Mouse (Mus musculus) embryonic facial prominence, embryonic 14.5 days (tissue): Measurements from ENCODE around the gene Nceh1. TPM values are rescaled to one million over a fixed set of nuclear protein-coding genes. Genes with fewer than 3 reads are reported as not detected.

Experiments used
- ATAC-seq: fragments of 200-750 bp; cut with Nextera tagmentation; 2 replicates; pipeline ENCODE4 v1.8.0; 2017; ENCODE audit warnings: low read depth, moderate number of reproducible peaks, moderate TSS enrichment
- DNase-seq: peaks from one replicate; pipeline ENCODE4 v3.0.0-alpha.2; 2015; ENCODE audit warnings: low spot score
- H3K27ac ChIP-seq: fragments of 300-500 bp; sonication (generic); replicated peaks from 2 replicates; pipeline ENCODE4 v1.5.1; 2014; ENCODE audit warnings: low read depth, mild to moderate bottlenecking, low read length, moderate library complexity
- H3K27me3 ChIP-seq: fragments of 300-500 bp; sonication (generic); replicated peaks from 2 replicates; pipeline ENCODE4 v1.6.1; 2014; ENCODE audit warnings: low read length; ENCODE audit not compliant: control insufficient read depth, insufficient read depth
- H3K36me3 ChIP-seq: fragments of 300-500 bp; sonication (generic); 2 replicates; pipeline ENCODE4 v1.6.1; 2014; ENCODE audit warnings: low read length, mixed read lengths; ENCODE audit not compliant: control insufficient read depth, insufficient read depth
- H3K4me1 ChIP-seq: fragments of 300-500 bp; sonication (generic); 2 replicates; pipeline ENCODE4 v1.6.1; 2014; ENCODE audit warnings: antibody characterized with exemption, low read length; ENCODE audit not compliant: control insufficient read depth, insufficient read depth
- H3K4me2 ChIP-seq: fragments of 300-500 bp; sonication (generic); 2 replicates; pipeline ENCODE4 v1.6.1; 2014; ENCODE audit warnings: low read depth, mild to moderate bottlenecking, low read length, moderate library complexity, mixed read lengths
- H3K4me3 ChIP-seq: fragments of 300-500 bp; sonication (generic); 2 replicates; pipeline ENCODE4 v1.5.1; 2014; ENCODE audit warnings: low read depth, mild to moderate bottlenecking, low read length
- H3K9ac ChIP-seq: fragments of 300-500 bp; sonication (generic); 2 replicates; pipeline ENCODE4 v1.6.1; 2014; ENCODE audit warnings: low read depth, mild to moderate bottlenecking, low read length, moderate library complexity, mixed read lengths
- H3K9me3 ChIP-seq: fragments of 300-500 bp; sonication (generic); 2 replicates; pipeline ENCODE4 v1.6.1; 2016; ENCODE audit warnings: low read length; ENCODE audit not compliant: control insufficient read depth
- WGBS: fragments of 180-500 bp; shearing (Covaris S2); extraction: QIAGEN DNeasy Blood & Tissue Kit; methylation state at CpG from one replicate; pipeline ENCODE4 v1.1.7; 2014; 5-methylcytosine and 5-hydroxymethylcytosine counted together
- polyA plus RNA-seq: library from polyadenylated mRNA; unstranded; fragments of >200 nt; fragmentation: Nextera tagmentation; extraction: Ambion mirVana; gene quantifications from 2 replicates; pipeline ENCODE4 v1.2.1, GENCODE M21; 2014

Gene Nceh1
- polyA plus RNA-seq, 1 experiment from 2014 or later = 6.8 TPM

DNA sequence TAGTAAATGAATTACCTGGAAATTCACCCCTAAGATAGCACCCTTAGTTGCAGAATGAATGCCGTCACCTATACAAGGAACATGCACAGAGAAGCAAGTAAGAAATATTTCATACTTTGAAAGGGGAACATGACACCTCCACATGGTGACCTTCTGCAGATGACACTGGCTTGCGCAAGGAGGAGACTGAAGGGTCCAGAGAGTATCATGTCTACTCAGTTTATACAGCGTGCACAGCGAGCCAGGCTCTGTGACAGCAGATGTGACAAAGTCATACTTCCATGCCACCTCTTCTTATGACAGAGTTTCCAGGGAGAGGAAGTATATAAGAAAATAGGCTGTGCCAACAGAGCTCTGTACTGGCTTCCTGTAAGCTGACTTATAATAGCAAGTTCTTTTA is 128.7 kb downstream of the Nceh1 start:
- H3K4me2 ChIP-seq = no peak overlapping the region
- no peak overlapping the region for H3K4me3 ChIP-seq
- H3K27ac ChIP-seq = no peak overlapping the region
- no peaks in the 10 kb centered on the region for H3K36me3 ChIP-seq
- H3K9me3 ChIP-seq = no peaks in the 10 kb centered on the region
- no peaks in the 10 kb centered on the region for H3K27me3 ChIP-seq
- DNase-seq (no peak), ATAC-seq (no peak)
- no peaks in the 10 kb centered on the region for H3K4me1 ChIP-seq
- 78% methylated on average over 4 of the region's 4 CpGs for WGBS
- no peak overlapping the region for H3K9ac ChIP-seq

DNA sequence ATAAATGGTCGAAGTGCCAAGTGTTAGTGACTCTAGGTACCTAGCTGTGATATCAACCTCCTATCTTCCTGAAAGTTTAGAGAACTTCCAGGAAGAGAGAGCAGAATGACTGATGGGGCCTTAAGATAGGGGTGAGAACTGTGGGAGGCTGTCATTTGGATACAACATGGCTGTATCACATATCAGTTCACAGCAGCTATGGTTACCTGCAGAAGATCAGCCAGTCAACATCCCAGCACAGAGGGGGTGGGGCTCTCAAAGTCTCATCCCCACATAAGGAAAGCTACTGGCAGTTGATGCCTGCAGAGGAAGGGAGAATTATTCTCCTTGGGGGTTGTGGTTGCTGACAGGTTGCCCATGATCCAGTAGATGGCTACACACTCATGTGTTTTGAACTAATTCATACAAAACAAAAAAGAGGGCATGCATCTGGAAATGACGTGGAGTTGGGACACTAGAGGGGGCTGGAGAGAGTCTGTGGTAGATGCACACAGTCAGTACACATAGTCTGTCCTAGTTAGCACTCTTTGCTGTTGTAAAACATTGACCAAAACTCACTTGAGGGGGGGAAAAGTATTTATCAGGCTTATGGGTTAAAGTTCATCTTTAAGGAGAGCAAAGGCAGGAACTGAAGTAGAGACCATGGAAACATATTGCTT is 131.9 kb downstream of the Nceh1 start:
- WGBS = 67% methylated on average over 2 of the region's 2 CpGs
- Histone ChIP-seq H3K36me3 (no peaks in the 10 kb centered on the region), H3K9ac (no peak overlapping the region), H3K4me3 (no peak overlapping the region), H3K27ac (no peak overlapping the region), H3K27me3 (no peaks in the 10 kb centered on the region), H3K9me3 (no peaks in the 10 kb centered on the region), H3K4me2 (no peak overlapping the region), H3K4me1 (peaks cover 6% of the 10 kb centered on the region; the same call in 1 of the 2 replicates)
- no peak for DNase-seq
- ATAC-seq = no peak

DNA sequence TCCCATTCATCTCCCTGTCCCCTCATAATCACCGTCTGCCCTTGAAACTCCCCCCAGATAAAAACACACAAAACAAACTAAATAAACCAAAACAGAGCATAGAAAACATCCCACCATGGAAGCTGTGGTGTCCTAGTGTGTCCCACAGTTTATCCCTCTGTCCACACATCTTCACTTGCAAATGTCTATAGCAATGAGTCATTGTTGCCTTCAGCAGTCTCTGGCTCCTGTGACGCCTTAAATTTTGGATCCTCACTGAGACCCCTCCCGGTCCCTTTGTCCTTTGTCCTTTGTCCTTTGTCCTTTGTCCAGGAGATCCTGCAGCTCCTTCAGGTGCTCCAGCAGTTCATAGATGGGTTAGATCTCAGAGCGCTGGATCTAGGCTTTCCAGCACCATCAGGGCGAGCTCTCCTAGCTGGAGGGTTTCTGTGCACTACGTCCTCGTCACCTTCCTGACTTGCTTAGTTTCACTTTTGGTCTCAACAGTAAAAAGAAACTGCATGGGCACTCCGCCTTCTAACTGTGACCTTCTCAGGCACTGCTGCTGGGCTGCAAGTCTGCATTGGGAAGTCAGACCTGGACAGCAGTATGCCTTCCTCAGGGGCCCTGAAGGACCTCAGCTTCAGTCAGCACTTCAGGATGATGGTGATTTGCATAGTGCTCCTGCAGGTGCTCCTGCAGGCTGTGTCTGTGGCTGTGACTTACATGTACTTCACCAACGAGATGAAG is 134.0 kb downstream of the Nceh1 start, which contains the start of gene Tnfsf10:
TSS of gene Tnfsf10 (plus strand) at position 470 of the 729 bp plus-strand sequence.
- Histone ChIP-seq H3K4me1 (peaks cover 6% of the 10 kb centered on the region; the same call in 1 of the 2 replicates), H3K27me3 (no peaks in the 10 kb centered on the region), H3K4me3 (no peak within 1 kb of the TSS), H3K36me3 (no peaks in the 10 kb centered on the region), H3K9me3 (no peaks in the 10 kb centered on the region), H3K27ac (no peak within 1 kb of the TSS), H3K9ac (no peak within 1 kb of the TSS), H3K4me2 (0 out of 2 replicates have a peak within 1 kb of the TSS, but pooled peaks have one; percentile 18)
- WGBS = 65% methylated on average over 9 of the region's 9 CpGs
- DNase-seq = peak; percentile 9
- ATAC-seq = peak; percentile 26; the same call in 1 of the 2 replicates

DNA sequence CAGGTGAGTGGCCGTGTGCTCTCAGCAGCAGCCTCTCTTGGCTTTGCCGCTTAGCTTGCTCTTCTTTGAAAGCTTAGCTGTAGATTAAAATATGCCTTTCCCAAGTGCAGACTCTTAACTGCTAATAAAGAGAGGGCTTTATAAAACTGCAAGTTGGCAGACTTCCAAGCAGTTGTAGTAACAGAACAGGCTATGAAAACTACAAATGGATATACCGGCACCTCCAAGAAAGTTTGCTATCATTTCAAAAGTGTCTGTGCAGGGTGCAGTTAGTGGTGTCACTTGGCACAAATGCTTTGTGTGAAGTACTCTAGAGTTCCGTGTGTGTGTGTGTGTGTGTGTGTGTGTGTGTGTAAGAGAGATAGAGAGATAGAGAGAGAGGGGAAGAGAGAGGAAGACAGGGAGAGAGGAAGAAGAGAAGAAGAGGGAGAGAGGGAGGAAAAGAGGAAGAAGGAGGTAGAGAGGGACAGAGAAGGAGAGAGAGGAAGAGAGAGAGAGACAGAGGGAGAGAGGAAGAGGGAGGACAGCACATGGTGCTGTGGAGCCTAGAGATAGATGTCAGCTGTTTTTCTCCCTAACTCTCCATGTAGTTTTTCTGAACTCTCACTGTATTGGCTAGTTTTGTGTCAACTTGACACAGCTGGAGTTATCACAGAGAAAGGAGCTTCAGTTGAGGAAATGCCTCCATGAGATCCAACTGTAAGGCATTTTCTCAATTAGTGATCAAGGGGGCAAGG is 134.7 kb downstream of the Nceh1 start:
- Histone ChIP-seq H3K4me3 (no peak overlapping the region), H3K9me3 (no peaks in the 10 kb centered on the region), H3K36me3 (no peaks in the 10 kb centered on the region), H3K4me1 (peaks cover 6% of the 10 kb centered on the region; the same call in 1 of the 2 replicates), H3K4me2 (0 out of 2 replicates have a peak overlapping the region, but pooled peaks have one; percentile 18), H3K27me3 (no peaks in the 10 kb centered on the region), H3K9ac (no peak overlapping the region), H3K27ac (no peak overlapping the region)
- peak; percentile 76 for DNase-seq
- 56% methylated on average over 4 of the region's 4 CpGs for WGBS
- no peak for ATAC-seq

DNA sequence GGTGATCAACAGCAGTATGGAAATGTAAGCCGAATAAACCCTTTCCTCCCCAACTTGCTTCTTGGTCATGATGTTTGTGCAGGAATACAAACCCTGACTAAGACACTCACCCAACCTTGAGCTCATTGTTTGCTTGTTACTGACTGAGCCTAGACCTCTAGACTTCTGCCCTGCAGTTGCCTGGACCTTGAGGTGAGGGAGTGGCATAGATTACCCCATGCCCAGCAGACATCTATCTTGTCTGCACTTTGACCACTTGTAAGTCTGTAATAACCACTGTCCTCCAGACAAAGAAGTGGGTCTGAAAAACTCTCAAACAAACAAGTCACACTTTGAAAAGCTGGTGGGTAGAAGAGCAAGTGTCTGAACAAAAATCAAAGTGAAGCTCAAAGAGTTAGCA is 136.9 kb downstream of the Nceh1 start:
- Histone ChIP-seq H3K27me3 (no peaks in the 10 kb centered on the region), H3K9me3 (no peaks in the 10 kb centered on the region), H3K27ac (no peak overlapping the region), H3K4me2 (no peak overlapping the region), H3K4me3 (no peak overlapping the region), H3K36me3 (no peaks in the 10 kb centered on the region), H3K4me1 (peaks cover 6% of the 10 kb centered on the region), H3K9ac (no peak overlapping the region)
- ATAC-seq = no peak
- WGBS = 83% methylated on average over 1 of the region's 1 CpGs
- no peak for DNase-seq

DNA sequence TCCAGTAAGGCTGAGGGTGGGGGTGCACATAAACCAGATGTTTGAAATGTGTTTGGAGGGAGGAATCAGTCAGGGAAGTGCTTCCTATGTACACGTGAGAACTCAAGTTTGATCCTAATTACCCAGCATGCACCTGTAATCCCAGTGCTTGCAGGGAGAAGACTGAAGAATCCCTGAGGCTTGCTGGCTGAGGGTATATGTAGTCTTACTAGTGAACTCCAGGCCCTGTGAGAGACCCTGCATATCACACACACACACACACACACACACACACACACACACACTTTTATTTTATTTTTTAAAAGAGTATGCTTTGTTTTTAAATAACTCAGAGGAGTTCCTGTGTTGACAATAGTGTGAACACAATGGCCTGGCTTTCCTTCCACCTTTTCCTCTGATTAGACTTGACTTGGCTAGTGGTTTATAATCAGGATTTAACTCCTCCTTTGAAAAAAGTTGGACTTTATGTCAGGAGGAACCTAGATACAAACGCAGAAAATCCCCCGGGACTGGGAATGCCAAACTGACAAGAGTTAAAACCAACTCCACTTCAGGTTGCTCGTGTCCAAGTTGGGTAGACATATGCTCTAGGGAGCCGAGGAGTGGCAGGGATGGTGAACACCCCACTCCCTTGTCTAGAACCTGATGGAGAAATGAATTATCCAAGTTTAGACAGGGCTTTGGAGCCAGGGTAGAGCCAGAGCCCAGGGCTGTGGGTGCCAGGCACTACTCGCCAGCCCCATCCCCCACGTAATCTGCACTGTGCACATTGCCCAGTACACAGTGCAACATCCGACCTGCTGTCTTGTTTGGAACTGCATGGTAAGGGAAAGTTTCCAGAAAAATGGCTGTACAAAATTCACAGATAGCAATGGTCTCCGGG is 138.1 kb downstream of the Nceh1 start:
- H3K4me2 ChIP-seq = no peak overlapping the region
- peaks cover 6% of the 10 kb centered on the region for H3K4me1 ChIP-seq
- ATAC-seq (peak; percentile 33; the same call in 1 of the 2 replicates), DNase-seq (no peak)
- no peaks in the 10 kb centered on the region for H3K27me3 ChIP-seq
- no peak overlapping the region for H3K9ac ChIP-seq
- H3K4me3 ChIP-seq = no peak overlapping the region
- H3K27ac ChIP-seq = no peak overlapping the region
- 73% methylated on average over 9 of the region's 9 CpGs for WGBS
- no peaks in the 10 kb centered on the region for H3K9me3 ChIP-seq
- H3K36me3 ChIP-seq = no peaks in the 10 kb centered on the region

DNA sequence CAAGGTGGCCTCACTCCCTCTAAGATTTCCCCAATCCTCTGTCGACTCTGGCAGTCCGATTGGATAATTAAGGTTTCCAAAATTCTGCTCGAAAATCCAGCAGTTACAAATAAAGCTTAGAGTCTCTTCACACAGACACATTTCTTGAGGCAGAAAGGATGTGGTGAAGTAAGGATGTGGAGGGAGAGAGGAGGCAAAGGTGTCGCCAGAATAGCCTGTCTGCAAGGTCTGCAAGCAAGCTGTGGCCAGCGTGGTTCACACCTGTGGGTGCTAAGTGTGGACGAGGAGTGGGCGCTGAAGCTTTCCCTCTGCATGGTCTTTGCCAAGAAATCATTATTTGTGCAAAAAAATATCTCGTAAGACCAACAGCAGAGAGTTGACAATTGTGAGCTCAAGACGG is 139.8 kb downstream of the Nceh1 start:
- Histone ChIP-seq H3K4me1 (no peaks in the 10 kb centered on the region; the same call in 1 of the 2 replicates), H3K27me3 (no peaks in the 10 kb centered on the region), H3K36me3 (no peaks in the 10 kb centered on the region), H3K4me3 (no peak overlapping the region), H3K9me3 (no peaks in the 10 kb centered on the region), H3K27ac (no peak overlapping the region), H3K9ac (no peak overlapping the region), H3K4me2 (no peak overlapping the region)
- 73% methylated on average over 9 of the region's 9 CpGs for WGBS
- ATAC-seq = no peak
- no peak for DNase-seq

DNA sequence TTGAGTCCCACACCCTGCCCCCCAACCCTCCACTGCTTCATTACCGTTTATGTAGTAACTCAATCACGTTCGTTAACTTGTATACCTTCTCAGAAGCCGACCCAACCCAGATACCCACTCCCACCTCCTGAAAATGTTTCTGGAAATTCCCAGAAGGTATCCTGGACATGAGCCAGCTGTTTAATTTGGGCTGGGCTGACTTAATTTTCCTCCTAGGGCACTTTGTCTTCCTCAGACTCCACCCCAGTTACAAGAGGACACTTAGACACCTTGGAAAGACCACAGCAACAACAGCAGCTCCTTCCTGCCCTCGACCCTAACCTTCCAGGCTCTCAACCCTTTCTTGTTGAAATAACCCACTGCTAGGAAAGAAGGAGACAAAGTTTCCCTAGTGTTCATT is 140.8 kb downstream of the Nceh1 start:
- Histone ChIP-seq H3K4me1 (no peaks in the 10 kb centered on the region; the same call in 1 of the 2 replicates), H3K9me3 (no peaks in the 10 kb centered on the region), H3K4me3 (no peak overlapping the region), H3K9ac (no peak overlapping the region), H3K27me3 (no peaks in the 10 kb centered on the region), H3K4me2 (no peak overlapping the region), H3K27ac (no peak overlapping the region), H3K36me3 (no peaks in the 10 kb centered on the region)
- ATAC-seq (no peak), DNase-seq (no peak)
- 54% methylated on average over 5 of the region's 5 CpGs for WGBS
